Mouse (Mus musculus) liver, embryonic 15.5 days (tissue): ENCODE results near the gene Gm30302. TPM values are rescaled to one million over a fixed set of nuclear protein-coding genes. Genes with fewer than 3 reads are reported as not detected.
"Not testable (repeated sequence)": the region's sequence is repeated elsewhere in the genome, so short reads cannot be mapped to it uniquely, and the experiment has no call there.

ENCODE experiments used
- ATAC-seq: fragments of 200-750 bp; cut with Nextera tagmentation; 2 replicates; pipeline ENCODE4 v1.8.0; 2017; ENCODE audit warnings: moderate number of reproducible peaks, mild to moderate bottlenecking, moderate library complexity; ENCODE audit not compliant: insufficient read depth
- H3K27ac ChIP-seq: fragments of 300-500 bp; sonication (generic); replicated peaks from 2 replicates; pipeline ENCODE4 v1.5.1; 2015; ENCODE audit warnings: mild to moderate bottlenecking, inconsistent platforms
- H3K27me3 ChIP-seq: fragments of 300-500 bp; sonication (generic); 2 replicates; pipeline ENCODE4 v1.6.1; 2015; ENCODE audit warnings: mild to moderate bottlenecking, inconsistent platforms
- H3K36me3 ChIP-seq: fragments of 300-500 bp; sonication (generic); replicated peaks from 2 replicates; pipeline ENCODE4 v1.6.1; 2015; ENCODE audit warnings: moderate library complexity, mild to moderate bottlenecking, inconsistent platforms
- H3K4me1 ChIP-seq: fragments of 300-500 bp; sonication (generic); replicated peaks from 2 replicates; pipeline ENCODE4 v1.6.1; 2015; ENCODE audit warnings: inconsistent platforms
- H3K4me2 ChIP-seq: fragments of 300-500 bp; sonication (generic); 2 replicates; pipeline ENCODE4 v1.6.1; 2015; ENCODE audit warnings: moderate library complexity, mild to moderate bottlenecking, inconsistent platforms
- H3K4me3 ChIP-seq: fragments of 300-500 bp; sonication (generic); replicated peaks from 2 replicates; pipeline ENCODE4 v1.5.1; 2015; ENCODE audit warnings: mild to moderate bottlenecking, inconsistent platforms
- H3K9ac ChIP-seq: fragments of 300-500 bp; sonication (generic); 2 replicates; pipeline ENCODE4 v1.6.1; 2015; ENCODE audit warnings: moderate library complexity, mild to moderate bottlenecking, inconsistent platforms
- H3K9me3 ChIP-seq: fragments of 300-500 bp; sonication (generic); replicated peaks from 2 replicates; pipeline ENCODE4 v1.6.1; 2016; ENCODE audit warnings: inconsistent platforms
- WGBS: fragments of 180-500 bp; shearing (Covaris S2); methylation state at CpG from one replicate; pipeline ENCODE4 v1.1.7; 2015; ENCODE audit warnings: mixed read lengths; ENCODE audit not compliant: insufficient replicate concordance; 5-methylcytosine and 5-hydroxymethylcytosine counted together
- polyA plus RNA-seq: library from polyadenylated mRNA; unstranded; fragments of >200 nt; fragmentation: Nextera tagmentation; extraction: Ambion mirVana; gene quantifications from 2 replicates; pipeline ENCODE4 v1.2.1, GENCODE M21; 2015

Gene Gm30302
- polyA plus RNA-seq, 1 experiment from 2014 or later: not detected

DNA sequence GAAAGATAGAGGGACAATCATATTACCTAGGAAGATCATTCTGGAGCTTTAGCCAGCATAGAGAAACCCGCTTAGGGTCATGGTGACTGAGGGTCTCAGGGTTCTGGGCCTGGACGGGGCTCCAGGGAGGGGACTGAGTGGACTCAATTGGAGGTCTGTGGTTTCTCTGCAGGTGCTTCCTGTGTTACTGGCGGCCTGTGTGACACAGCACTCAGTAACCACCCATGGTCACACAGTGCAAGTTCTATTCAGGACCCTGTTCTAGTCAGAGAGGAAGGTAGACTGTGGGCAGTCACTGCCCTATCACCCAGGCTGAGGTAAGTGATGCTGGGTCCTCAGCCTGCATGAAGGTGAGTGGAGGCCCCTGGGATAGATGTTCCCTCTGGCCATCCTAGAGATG is 14.9 kb downstream of the Gm30302 start:
- no peaks in the 10 kb centered on the region for H3K9me3 ChIP-seq

DNA sequence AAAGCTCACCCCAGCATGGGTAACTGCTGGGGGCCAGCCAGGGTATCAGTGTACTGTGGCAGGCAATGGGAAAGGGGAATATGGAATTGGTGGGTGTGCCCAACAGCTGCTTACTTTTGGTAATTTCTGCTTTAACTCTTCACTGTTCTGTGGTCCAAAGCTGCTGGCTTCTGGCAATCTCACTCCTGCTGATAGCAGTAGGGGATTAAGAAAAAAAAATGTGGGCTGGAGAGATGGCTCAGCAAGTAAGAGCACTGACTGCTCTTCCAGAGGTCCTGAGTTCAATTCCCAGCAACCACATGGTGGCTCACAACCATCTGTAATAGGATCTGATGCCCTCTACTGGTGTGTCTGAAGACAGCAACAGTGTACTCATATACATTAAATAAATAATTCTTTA is 27.3 kb downstream of the Gm30302 start:
- not testable (repeated sequence) for H3K27ac ChIP-seq, H3K36me3 ChIP-seq, ATAC-seq, H3K4me2 ChIP-seq, H3K4me3 ChIP-seq, H3K27me3 ChIP-seq, H3K9me3 ChIP-seq, H3K9ac ChIP-seq
- H3K4me1 ChIP-seq: peaks cover 11% of the 10 kb centered on the region; the same call in 1 of the 2 replicates

More for the DNA sequence above, 14.9 kb downstream of the Gm30302 start:
- Histone ChIP-seq H3K36me3 (no peaks in the 10 kb centered on the region), H3K4me3 (no peak overlapping the region), H3K27ac (no peak overlapping the region), H3K27me3 (no peaks in the 10 kb centered on the region), H3K4me1 (no peaks in the 10 kb centered on the region), H3K4me2 (no peak overlapping the region), H3K9ac (no peak overlapping the region)
- no peak for ATAC-seq
- WGBS: 27% methylated on average over 3 of the region's 3 CpGs

- no peaks in the 10 kb centered on the region for H3K9me3 ChIP-seq
- H3K4me1 ChIP-seq: peaks cover 11% of the 10 kb centered on the region; the same call in 1 of the 2 replicates
- WGBS: 69% methylated on average over 16 of the region's 16 CpGs
- no peak overlapping the region for H3K9ac ChIP-seq
- H3K4me2 ChIP-seq: no peak overlapping the region
- no peak overlapping the region for H3K27ac ChIP-seq
- H3K36me3 ChIP-seq: no peaks in the 10 kb centered on the region
- no peak overlapping the region for H3K4me3 ChIP-seq
- ATAC-seq: no peak
- no peaks in the 10 kb centered on the region for H3K27me3 ChIP-seq
These were observed 29.7 kb downstream of the Gm30302 start for GRCm38 (mm10) chr13:49769111-49769510.

- 4% methylated on average over 2 of the region's 2 CpGs for WGBS
- no peaks in the 10 kb centered on the region for H3K27me3 ChIP-seq
- no peak for ATAC-seq
- no peak overlapping the region for H3K9ac ChIP-seq
- H3K27ac ChIP-seq: no peak overlapping the region
- H3K4me3 ChIP-seq: no peak overlapping the region
- H3K9me3 ChIP-seq: no peaks in the 10 kb centered on the region
- H3K4me1 ChIP-seq: peaks cover 11% of the 10 kb centered on the region; the same call in 1 of the 2 replicates
- H3K36me3 ChIP-seq: no peaks in the 10 kb centered on the region
- H3K4me2 ChIP-seq: no peak overlapping the region
These were observed 30.8 kb downstream of the Gm30302 start for GRCm38 (mm10) chr13:49768048-49768447.

GRCm38 (mm10) chr13:49766269-49766668 is 32.5 kb downstream of the Gm30302 start:
- 60% methylated on average over 9 of the region's 9 CpGs for WGBS
- Histone ChIP-seq H3K9ac (no peak overlapping the region), H3K9me3 (no peaks in the 10 kb centered on the region), H3K27me3 (no peaks in the 10 kb centered on the region), H3K4me1 (peaks cover 11% of the 10 kb centered on the region; the same call in 1 of the 2 replicates), H3K4me3 (no peak overlapping the region), H3K36me3 (no peaks in the 10 kb centered on the region), H3K4me2 (no peak overlapping the region), H3K27ac (no peak overlapping the region)
- ATAC-seq: no peak

DNA sequence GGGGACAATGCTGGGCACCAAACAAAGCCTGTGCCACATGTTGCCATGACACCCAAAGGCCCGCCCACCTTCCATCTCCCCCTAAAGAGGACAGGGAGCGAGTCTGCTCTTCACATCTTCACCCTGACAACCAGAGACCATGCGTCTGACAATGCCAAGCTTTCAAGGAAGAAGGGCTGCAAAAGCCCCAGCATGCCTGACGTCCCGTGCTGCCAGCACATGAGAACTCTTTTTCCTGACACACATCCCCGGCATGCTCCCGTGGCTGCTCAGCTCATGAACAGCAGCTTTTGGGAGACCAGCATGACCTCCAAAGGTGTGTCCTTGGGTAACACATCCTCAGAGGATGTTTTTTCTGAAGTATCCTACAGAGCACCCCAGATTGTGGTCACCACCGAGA is 33.5 kb downstream of the Gm30302 start:
- no peak overlapping the region for H3K4me3 ChIP-seq
- no peaks in the 10 kb centered on the region for H3K9me3 ChIP-seq
- no peak overlapping the region for H3K9ac ChIP-seq
- ATAC-seq: no peak
- H3K36me3 ChIP-seq: no peaks in the 10 kb centered on the region
- no peaks in the 10 kb centered on the region for H3K27me3 ChIP-seq
- H3K4me1 ChIP-seq: peaks cover 11% of the 10 kb centered on the region; the same call in 1 of the 2 replicates
- no peak overlapping the region for H3K4me2 ChIP-seq
- 70% methylated on average over 8 of the region's 8 CpGs for WGBS
- no peak overlapping the region for H3K27ac ChIP-seq

DNA sequence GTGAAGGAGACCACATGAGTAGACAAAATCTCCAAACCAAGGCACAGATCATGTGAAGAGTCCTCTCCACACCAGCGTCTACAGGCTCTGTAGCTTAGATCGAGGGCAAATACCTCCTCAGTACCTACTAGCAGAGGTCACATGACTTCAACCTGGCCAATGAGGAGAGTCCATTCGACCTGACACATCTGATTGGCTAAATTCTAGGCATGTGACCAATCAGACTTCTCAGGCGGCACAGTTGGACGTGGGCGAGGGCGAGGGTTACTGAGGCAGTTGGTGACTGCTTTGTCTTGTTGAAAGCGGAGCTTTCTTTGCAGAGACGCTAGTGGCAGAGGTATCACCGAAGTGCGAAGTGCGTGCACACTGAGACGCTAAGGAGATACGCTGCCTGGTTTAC is 36.6 kb downstream of the Gm30302 start:
- WGBS: 81% methylated on average over 14 of the region's 14 CpGs

DNA sequence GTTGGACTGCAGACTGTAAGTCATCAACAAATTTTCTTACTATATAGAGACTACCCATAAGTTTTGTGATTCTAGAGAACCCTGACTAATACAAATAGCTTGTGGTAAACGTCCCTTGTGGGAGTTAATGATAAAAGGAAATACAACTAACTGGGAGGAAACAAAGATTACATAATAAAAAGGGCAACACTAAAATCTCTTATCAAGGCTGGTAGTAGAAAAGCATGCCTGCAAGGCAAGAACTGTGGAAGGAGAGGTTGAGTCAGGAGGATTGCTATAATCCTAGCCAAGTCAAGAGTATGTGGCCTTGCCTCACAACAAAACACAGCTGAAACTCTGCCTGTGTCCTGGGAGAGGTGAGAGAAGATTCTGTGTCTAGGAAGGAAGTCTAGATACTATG is 38.1 kb downstream of the Gm30302 start:
- H3K27me3 ChIP-seq: no peaks in the 10 kb centered on the region
- H3K36me3 ChIP-seq: no peaks in the 10 kb centered on the region
- no peak overlapping the region for H3K27ac ChIP-seq
- WGBS: 3% methylated on average over 1 of the region's 1 CpGs
- H3K4me3 ChIP-seq: no peak overlapping the region
- no peaks in the 10 kb centered on the region for H3K4me1 ChIP-seq
- no peak overlapping the region for H3K9ac ChIP-seq
- ATAC-seq: no peak
- no peak overlapping the region for H3K4me2 ChIP-seq
- H3K9me3 ChIP-seq: no peaks in the 10 kb centered on the region

More for the DNA sequence above, 36.6 kb downstream of the Gm30302 start:
- Histone ChIP-seq H3K4me3 (no peak overlapping the region), H3K27ac (no peak overlapping the region), H3K4me2 (no peak overlapping the region), H3K9me3 (no peaks in the 10 kb centered on the region), H3K4me1 (no peaks in the 10 kb centered on the region), H3K36me3 (no peaks in the 10 kb centered on the region), H3K27me3 (no peaks in the 10 kb centered on the region), H3K9ac (no peak overlapping the region)
- ATAC-seq: no peak

- H3K36me3 ChIP-seq: no peaks in the 10 kb centered on the region
- ATAC-seq: no peak
- no peak overlapping the region for H3K27ac ChIP-seq
- H3K4me1 ChIP-seq: no peaks in the 10 kb centered on the region
- no peak overlapping the region for H3K4me3 ChIP-seq
- H3K4me2 ChIP-seq: no peak overlapping the region
- H3K27me3 ChIP-seq: no peaks in the 10 kb centered on the region
- H3K9me3 ChIP-seq: no peaks in the 10 kb centered on the region
- no peak overlapping the region for H3K9ac ChIP-seq
- 70% methylated on average over 4 of the region's 4 CpGs for WGBS
These were observed 40.8 kb downstream of the Gm30302 start for GRCm38 (mm10) chr13:49757966-49758365.

DNA sequence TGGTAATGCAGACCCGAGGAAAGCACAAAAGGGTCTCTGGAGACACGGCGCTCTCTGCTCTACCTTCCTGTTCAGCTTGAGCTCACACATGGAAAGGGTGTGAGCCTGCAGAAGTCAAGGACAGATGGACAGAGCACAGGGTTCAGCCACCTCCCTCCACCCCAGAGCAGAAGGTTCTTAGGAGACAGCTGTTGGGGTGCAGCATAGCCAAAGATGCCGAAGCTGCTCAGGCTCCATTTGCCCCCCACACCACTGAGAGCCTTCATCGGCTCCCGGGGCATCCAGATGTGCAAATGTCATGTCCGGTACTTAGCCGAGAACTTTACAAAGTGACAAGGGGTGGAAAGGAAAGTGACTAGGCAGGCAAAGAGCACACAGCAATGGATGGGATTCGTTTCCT is 42.2 kb downstream of the Gm30302 start:
- Histone ChIP-seq H3K36me3 (no peaks in the 10 kb centered on the region), H3K9me3 (no peaks in the 10 kb centered on the region), H3K4me3 (no peak overlapping the region), H3K27me3 (no peaks in the 10 kb centered on the region), H3K4me1 (no peaks in the 10 kb centered on the region), H3K4me2 (no peak overlapping the region), H3K27ac (no peak overlapping the region), H3K9ac (no peak overlapping the region)
- WGBS: 72% methylated on average over 9 of the region's 9 CpGs
- ATAC-seq: no peak

DNA sequence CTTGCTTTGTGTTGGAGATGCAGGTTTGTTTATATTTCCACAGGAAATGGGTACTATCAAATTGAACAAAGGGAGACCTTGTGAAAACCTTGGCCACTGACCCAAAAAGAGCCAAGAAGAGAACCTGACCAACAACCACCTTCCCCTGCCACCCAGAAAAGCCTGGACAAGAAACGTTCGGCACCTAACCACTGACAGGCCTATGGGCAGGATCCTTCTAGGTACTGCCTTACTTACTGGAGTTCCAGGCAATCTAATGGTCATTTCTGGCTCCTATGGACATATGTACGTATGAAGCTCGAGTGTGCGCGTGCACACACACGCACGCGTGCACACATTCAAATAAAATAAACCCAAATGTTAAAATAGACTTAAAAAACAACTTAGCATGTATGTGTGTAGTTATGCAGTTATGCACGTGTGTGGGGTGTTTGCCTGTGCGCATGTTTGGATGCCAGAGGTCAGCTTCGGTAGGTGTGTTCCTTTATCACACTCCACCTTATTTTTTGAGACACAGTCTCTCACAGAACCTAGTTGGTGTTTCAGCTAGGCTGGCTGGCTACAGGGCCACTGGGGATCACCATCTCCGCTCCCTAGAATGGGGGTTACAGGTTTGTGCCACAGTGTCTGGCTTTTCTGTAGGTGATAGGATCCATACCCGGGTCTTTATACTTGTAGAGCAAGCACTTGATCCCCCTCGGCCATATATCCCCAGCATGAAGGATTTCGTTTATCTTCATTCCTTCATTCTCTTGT is 57.3 kb downstream of the Gm30302 start:
- no peak overlapping the region for H3K9ac ChIP-seq
- H3K9me3 ChIP-seq: no peaks in the 10 kb centered on the region
- ATAC-seq: no peak
- H3K27ac ChIP-seq: no peak overlapping the region
- H3K27me3 ChIP-seq: no peaks in the 10 kb centered on the region
- H3K4me1 ChIP-seq: no peaks in the 10 kb centered on the region
- H3K4me2 ChIP-seq: no peak overlapping the region
- no peaks in the 10 kb centered on the region for H3K36me3 ChIP-seq
- 78% methylated on average over 16 of the region's 16 CpGs for WGBS
- H3K4me3 ChIP-seq: no peak overlapping the region

GRCm38 (mm10) chr13:49738011-49738410 is 60.8 kb downstream of the Gm30302 start:
- WGBS: 64% methylated on average over 2 of the region's 2 CpGs
- H3K9ac ChIP-seq: no peak overlapping the region
- no peak overlapping the region for H3K4me3 ChIP-seq
- no peaks in the 10 kb centered on the region for H3K4me1 ChIP-seq
- H3K9me3 ChIP-seq: no peaks in the 10 kb centered on the region
- H3K4me2 ChIP-seq: no peak overlapping the region
- ATAC-seq: no peak
- peaks cover 27% of the 10 kb centered on the region for H3K36me3 ChIP-seq
- no peaks in the 10 kb centered on the region for H3K27me3 ChIP-seq
- no peak overlapping the region for H3K27ac ChIP-seq
